Mouse (Mus musculus) large intestine, adult 2 months (tissue): ENCODE results near the gene Frmpd4. TPM values are rescaled to one million over a fixed set of nuclear protein-coding genes. Genes with fewer than 3 reads are reported as not detected.

ENCODE experiments used
- DNase-seq: peaks from one replicate; pipeline ENCODE4 v3.0.0-alpha.2; 2012; ENCODE audit warnings: low read depth, low spot score
- WGBS: fragments of 180-500 bp; shearing (Covaris S2); methylation state at CpG from one replicate; pipeline ENCODE4 v1.1.7; 2018; 5-methylcytosine and 5-hydroxymethylcytosine counted together
- polyA plus RNA-seq: library from polyadenylated mRNA; depleted of rRNA; stranded (reverse); fragments of >200 nt; gene quantifications from 2 replicates; pipeline ENCODE4 v1.2.3, GENCODE M21; 2012; rRNA removed

The Frmpd4 gene
- 0.02 and 0.04 TPM in 2 replicates for polyA plus RNA-seq

- whole genome bisulfite sequencing = 77% methylated on average over 5 of the region's 5 CpGs
- DNase-seq = no peak
These were observed at the start of gene Frmpd4 for GRCm38 (mm10) chrX:168577131-168577530. Gene Frmpd4 (minus strand): TSS chrX:168577231.

GRCm38 (mm10) chrX:168595193-168595592 is 18.2 kb upstream of the Frmpd4 start:
- WGBS = 32% methylated on average over 5 of the region's 5 CpGs
- peak; percentile 0 for DNase-seq

GRCm38 (mm10) chrX:168584303-168584702 is 7.3 kb upstream of the Frmpd4 start:
- 22% methylated on average over 1 of the region's 1 CpGs for WGBS
- DNase-seq = no peak

GRCm38 (mm10) chrX:168571808-168572207 is 5.2 kb downstream of the Frmpd4 start:
- DNase-seq = no peak
- 50% methylated on average over 4 of the region's 4 CpGs for WGBS

GRCm38 (mm10) chrX:168569231-168569630 is 7.8 kb downstream of the Frmpd4 start:
- whole genome bisulfite sequencing = 77% methylated on average over 5 of the region's 5 CpGs
- no peak for DNase-seq

GRCm38 (mm10) chrX:168505254-168505653 is 71.8 kb downstream of the Frmpd4 start:
- no peak for DNase-seq
- WGBS = 56% methylated on average over 1 of the region's 1 CpGs

GRCm38 (mm10) chrX:168455233-168455632 is 121.8 kb downstream of the Frmpd4 start:
- 80% methylated on average over 2 of the region's 2 CpGs for WGBS
- DNase-seq = no peak

- WGBS = 81% methylated on average over 1 of the region's 1 CpGs
- DNase-seq = no peak
These were observed 145.8 kb downstream of the Frmpd4 start for GRCm38 (mm10) chrX:168431206-168431605.

- no peak for DNase-seq
- 83% methylated on average over 4 of the region's 4 CpGs for WGBS
These were observed 147.2 kb downstream of the Frmpd4 start for GRCm38 (mm10) chrX:168429814-168430213.

- peak; percentile 3 for DNase-seq
- WGBS = 17% methylated on average over 3 of the region's 3 CpGs
These were observed 161.6 kb downstream of the Frmpd4 start for GRCm38 (mm10) chrX:168415403-168415802.

GRCm38 (mm10) chrX:168403512-168403911 is 173.5 kb downstream of the Frmpd4 start:
- no peak for DNase-seq
- WGBS = 85% methylated on average over 2 of the region's 2 CpGs

- WGBS = 78% methylated on average over 2 of the region's 2 CpGs
- no peak for DNase-seq
These were observed 226.6 kb downstream of the Frmpd4 start for GRCm38 (mm10) chrX:168350431-168350830.

GRCm38 (mm10) chrX:168349320-168350225 is 227.5 kb downstream of the Frmpd4 start:
- no peak for DNase-seq
- 57% methylated on average over 5 of the region's 5 CpGs for WGBS

GRCm38 (mm10) chrX:168338212-168338611 is 238.8 kb downstream of the Frmpd4 start:
- DNase-seq = no peak

- DNase-seq = no peak
- WGBS = 83% methylated on average over 3 of the region's 3 CpGs
These were observed 251.9 kb downstream of the Frmpd4 start for GRCm38 (mm10) chrX:168325161-168325560.

- 82% methylated on average over 1 of the region's 1 CpGs for WGBS
- DNase-seq = no peak
These were observed 264.9 kb downstream of the Frmpd4 start for GRCm38 (mm10) chrX:168312158-168312557.

- no peak for DNase-seq
- 7% methylated on average over 1 of the region's 1 CpGs for WGBS
These were observed 266.9 kb downstream of the Frmpd4 start for GRCm38 (mm10) chrX:168310143-168310542.

GRCm38 (mm10) chrX:168292506-168292905 is 284.5 kb downstream of the Frmpd4 start:
- no peak for DNase-seq
- 88% methylated on average over 3 of the region's 3 CpGs for WGBS

GRCm38 (mm10) chrX:168207034-168207433 is 370.0 kb downstream of the Frmpd4 start:
- no peak for DNase-seq
- WGBS = 82% methylated on average over 3 of the region's 3 CpGs

- 41% methylated on average over 1 of the region's 1 CpGs for WGBS
- DNase-seq = no peak
These were observed 385.1 kb downstream of the Frmpd4 start for GRCm38 (mm10) chrX:168191944-168192343.

GRCm38 (mm10) chrX:168189563-168189962 is 387.5 kb downstream of the Frmpd4 start:
- WGBS = 72% methylated on average over 8 of the region's 8 CpGs
- no peak for DNase-seq
